Mouse (Mus musculus) lung, embryonic 14.5 days (tissue): ENCODE data around the gene Apobec1. TPM values are rescaled to one million over a fixed set of nuclear protein-coding genes. Genes with fewer than 3 reads are reported as not detected.
"Not testable (repeated sequence)": the region's sequence is repeated elsewhere in the genome, so short reads cannot be mapped to it uniquely, and the experiment has no call there.

ENCODE experiments used
- ATAC-seq: fragments of 200-750 bp; cut with Nextera tagmentation; 2 replicates; pipeline ENCODE4 v1.8.0; 2017; ENCODE audit warnings: mild to moderate bottlenecking, moderate TSS enrichment, moderate library complexity; ENCODE audit not compliant: insufficient read depth
- DNase-seq: peaks from one replicate; pipeline ENCODE4 v3.0.0-alpha.2; 2015
- H3K27ac ChIP-seq: fragments of 300-500 bp; sonication (generic); 2 replicates; pipeline ENCODE4 v1.5.1; 2014; ENCODE audit warnings: low read depth, mild to moderate bottlenecking, moderate library complexity
- H3K27me3 ChIP-seq: fragments of 300-500 bp; sonication (generic); 2 replicates; pipeline ENCODE4 v1.6.1; 2014; ENCODE audit warnings: low read length, control low read depth; ENCODE audit not compliant: insufficient read depth
- H3K36me3 ChIP-seq: fragments of 300-500 bp; sonication (generic); 2 replicates; pipeline ENCODE4 v1.6.1; 2014; ENCODE audit warnings: control low read depth; ENCODE audit not compliant: insufficient read depth
- H3K4me1 ChIP-seq: fragments of 300-500 bp; sonication (generic); 2 replicates; pipeline ENCODE4 v1.6.1; 2014; ENCODE audit warnings: antibody characterized with exemption, control low read depth; ENCODE audit not compliant: insufficient read depth
- H3K4me2 ChIP-seq: fragments of 300-500 bp; sonication (generic); 2 replicates; pipeline ENCODE4 v1.6.1; 2014; ENCODE audit warnings: mild to moderate bottlenecking
- H3K4me3 ChIP-seq: fragments of 300-500 bp; sonication (generic); 2 replicates; pipeline ENCODE4 v1.5.1; 2014; ENCODE audit warnings: low read depth, low read length
- H3K9ac ChIP-seq: fragments of 300-500 bp; sonication (generic); 2 replicates; pipeline ENCODE4 v1.6.1; 2014
- H3K9me3 ChIP-seq: fragments of 300-500 bp; sonication (generic); 2 replicates; pipeline ENCODE4 v1.6.1; 2016; ENCODE audit warnings: low read depth, low read length, control low read depth
- CTCF ChIP-seq: IDR thresholded peaks from 2 replicates; pipeline ENCODE4 v1.5.1; 2016; ENCODE audit warnings: antibody characterized with exemption, low read depth
- WGBS: fragments of 180-500 bp; shearing (Covaris S2); extraction: QIAGEN DNeasy Blood & Tissue Kit; methylation state at CpG from one replicate; pipeline ENCODE4 v1.1.7; 2014; 5-methylcytosine and 5-hydroxymethylcytosine counted together
- polyA plus RNA-seq: library from polyadenylated mRNA; unstranded; fragments of >200 nt; fragmentation: Nextera tagmentation; extraction: Ambion mirVana; gene quantifications from 2 replicates; pipeline ENCODE4 v1.2.1, GENCODE M21; 2014

Apobec1 gene
- polyA plus RNA-seq, 1 experiment from 2014 or later: 5.8 TPM

DNA sequence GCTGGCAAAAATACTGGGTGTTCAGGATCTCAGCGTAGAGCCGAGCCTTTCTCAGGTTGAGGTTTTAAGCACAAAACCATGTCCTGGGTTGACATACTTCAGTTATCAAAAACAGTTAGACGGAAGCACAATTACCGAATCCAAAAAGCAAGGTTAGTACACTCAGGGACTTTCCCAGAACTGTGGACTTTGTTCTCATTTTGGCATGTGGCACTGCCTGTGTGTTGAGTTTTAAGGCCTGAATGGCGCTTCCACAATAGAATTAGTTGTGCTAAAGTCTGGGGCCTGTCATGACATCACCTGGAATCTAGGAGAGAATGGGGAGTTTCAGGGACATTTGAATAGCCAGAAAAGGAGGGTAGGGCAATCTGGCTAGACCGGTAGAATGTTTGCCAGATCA is 3.8 kb downstream of the Apobec1 start:
- Histone ChIP-seq H3K27ac (no peak overlapping the region), H3K4me2 (no peak overlapping the region), H3K27me3 (no peaks in the 10 kb centered on the region), H3K4me3 (no peak overlapping the region), H3K9me3 (no peaks in the 10 kb centered on the region), H3K4me1 (no peaks in the 10 kb centered on the region), H3K9ac (no peak overlapping the region), H3K36me3 (no peaks in the 10 kb centered on the region)
- DNase-seq (no peak), ATAC-seq (no peak)
- no peak for TF ChIP-seq CTCF
- WGBS: 83% methylated on average over 6 of the region's 6 CpGs

- Histone ChIP-seq H3K4me1 (no peaks in the 10 kb centered on the region), H3K27ac (no peak overlapping the region)
- no peak for TF ChIP-seq CTCF
Observed at GRCm38 (mm10) chr6:122598014-122598413, 4.2 kb downstream of the Apobec1 start.

DNA sequence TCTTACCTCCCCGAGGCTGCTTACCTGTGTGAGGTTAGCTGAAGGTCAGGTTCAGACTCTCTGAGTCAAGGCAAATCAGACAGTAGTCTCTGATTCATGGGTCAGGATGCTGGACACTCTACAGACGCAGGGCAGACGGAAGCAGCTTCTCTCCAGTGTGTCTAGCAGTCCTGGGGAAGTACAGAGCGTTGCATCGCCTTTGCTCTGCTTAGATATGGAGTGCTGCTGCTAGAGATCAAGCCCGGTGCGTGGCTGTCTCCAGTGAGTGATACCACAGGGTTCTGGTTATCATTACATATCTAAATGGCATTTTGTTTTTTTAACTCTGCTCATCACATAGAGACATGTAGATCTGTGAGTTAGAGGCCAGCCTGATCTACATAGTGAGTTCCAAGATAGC is 5.6 kb downstream of the Apobec1 start:
- H3K9me3 ChIP-seq: no peaks in the 10 kb centered on the region
- no peak overlapping the region for H3K9ac ChIP-seq
- DNase-seq: no peak
- 73% methylated on average over 7 of the region's 7 CpGs for WGBS
- no peaks in the 10 kb centered on the region for H3K27me3 ChIP-seq
- H3K4me2 ChIP-seq: no peak overlapping the region
- ATAC-seq: no peak
- H3K4me1 ChIP-seq: no peaks in the 10 kb centered on the region
- no peak overlapping the region for H3K27ac ChIP-seq
- H3K36me3 ChIP-seq: no peaks in the 10 kb centered on the region
- H3K4me3 ChIP-seq: no peak overlapping the region
- TF ChIP-seq CTCF: no peak

More at GRCm38 (mm10) chr6:122598014-122598413, 4.2 kb downstream of the Apobec1 start:
- H3K4me2 ChIP-seq: no peak overlapping the region
- H3K27me3 ChIP-seq: no peaks in the 10 kb centered on the region
- H3K4me3 ChIP-seq: no peak overlapping the region
- DNase-seq: no peak
- no peaks in the 10 kb centered on the region for H3K36me3 ChIP-seq
- WGBS: 88% methylated on average over 4 of the region's 4 CpGs
- H3K9me3 ChIP-seq: no peaks in the 10 kb centered on the region
- no peak overlapping the region for H3K9ac ChIP-seq
- no peak for ATAC-seq

DNA sequence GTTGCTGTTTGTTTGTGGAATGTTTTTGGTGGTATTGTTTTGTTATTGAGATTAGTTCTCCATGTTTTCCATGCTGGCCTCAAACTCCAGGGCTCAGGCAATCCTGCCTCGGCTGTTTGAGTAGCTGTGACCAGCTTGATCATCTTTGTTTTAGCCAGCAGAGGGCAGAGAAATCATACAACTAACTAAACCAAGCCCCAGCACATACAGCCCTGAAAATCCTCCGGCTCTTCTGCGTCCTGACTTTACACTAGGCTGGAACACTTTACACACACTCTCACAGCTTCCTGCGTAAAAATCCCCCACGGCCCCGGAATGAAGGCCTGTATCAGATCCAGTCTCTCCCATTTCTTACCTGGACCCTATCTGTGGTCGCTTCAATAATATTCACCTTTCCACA is 6.6 kb downstream of the Apobec1 start:
- Histone ChIP-seq H3K27me3 (no peaks in the 10 kb centered on the region), H3K27ac (no peak overlapping the region), H3K9me3 (no peaks in the 10 kb centered on the region), H3K4me1 (no peaks in the 10 kb centered on the region), H3K4me2 (no peak overlapping the region), H3K9ac (no peak overlapping the region), H3K36me3 (no peaks in the 10 kb centered on the region), H3K4me3 (no peak overlapping the region)
- DNase-seq: peak; percentile 68
- 25% methylated on average over 7 of the region's 7 CpGs for WGBS
- ATAC-seq: peak; percentile 49; the same call in 1 of the 2 replicates
- peak; percentile 47 for TF ChIP-seq CTCF

- H3K27me3 ChIP-seq: no peaks in the 10 kb centered on the region
- H3K4me2 ChIP-seq: no peak overlapping the region
- no peak for DNase-seq
- no peak overlapping the region for H3K4me3 ChIP-seq
- no peaks in the 10 kb centered on the region for H3K4me1 ChIP-seq
- no peak for TF ChIP-seq CTCF
- 86% methylated on average over 2 of the region's 2 CpGs for WGBS
- H3K9me3 ChIP-seq: no peaks in the 10 kb centered on the region
- H3K36me3 ChIP-seq: no peaks in the 10 kb centered on the region
- no peak for ATAC-seq
- no peak overlapping the region for H3K9ac ChIP-seq
- no peak overlapping the region for H3K27ac ChIP-seq
Observed at GRCm38 (mm10) chr6:122592905-122593304, 9.3 kb downstream of the Apobec1 start.

- no peak overlapping the region for H3K4me3 ChIP-seq
- 73% methylated on average over 13 of the region's 13 CpGs for WGBS
- no peaks in the 10 kb centered on the region for H3K27me3 ChIP-seq
- no peak for TF ChIP-seq CTCF
- ATAC-seq: no peak
- H3K9ac ChIP-seq: no peak overlapping the region
- no peak overlapping the region for H3K4me2 ChIP-seq
- H3K9me3 ChIP-seq: no peaks in the 10 kb centered on the region
- H3K27ac ChIP-seq: no peak overlapping the region
- H3K4me1 ChIP-seq: no peaks in the 10 kb centered on the region
- no peak for DNase-seq
- H3K36me3 ChIP-seq: no peaks in the 10 kb centered on the region
Observed at GRCm38 (mm10) chr6:122591027-122591758, 11.1 kb downstream of the Apobec1 start.

- Histone ChIP-seq H3K4me3 (no peak overlapping the region), H3K9me3 (no peaks in the 10 kb centered on the region), H3K4me2 (no peak overlapping the region), H3K9ac (no peak overlapping the region), H3K36me3 (no peaks in the 10 kb centered on the region), H3K27ac (no peak overlapping the region), H3K27me3 (no peaks in the 10 kb centered on the region), H3K4me1 (no peaks in the 10 kb centered on the region)
- TF ChIP-seq CTCF: no peak
- 63% methylated on average over 1 of the region's 1 CpGs for WGBS
- ATAC-seq (no peak), DNase-seq (no peak)
Observed at GRCm38 (mm10) chr6:122579086-122579485, 23.2 kb downstream of the Apobec1 start.

DNA sequence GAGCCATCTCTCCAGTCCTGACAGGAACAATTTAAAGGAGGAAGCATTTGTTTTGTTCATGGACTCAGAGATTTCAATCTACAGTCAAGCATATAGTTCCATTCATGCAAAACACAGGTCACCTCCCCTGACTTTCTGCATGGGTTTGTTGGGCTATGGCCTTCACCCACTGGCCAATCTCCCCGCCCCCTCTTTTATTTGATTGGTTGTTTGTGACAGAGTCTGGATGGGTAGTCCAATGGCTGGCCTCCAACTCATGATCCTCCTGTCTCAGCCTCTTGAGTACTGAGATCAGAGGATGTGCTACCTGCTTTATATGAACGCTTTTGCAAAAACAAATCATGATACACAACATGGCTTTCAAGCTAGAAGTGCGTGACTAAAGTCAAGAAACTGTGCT is 25.2 kb downstream of the Apobec1 start:
- ATAC-seq (no peak), DNase-seq (no peak)
- H3K9ac ChIP-seq: no peak overlapping the region
- TF ChIP-seq CTCF: no peak
- no peak overlapping the region for H3K4me2 ChIP-seq
- no peaks in the 10 kb centered on the region for H3K36me3 ChIP-seq
- no peak overlapping the region for H3K27ac ChIP-seq
- no peaks in the 10 kb centered on the region for H3K4me1 ChIP-seq
- no peaks in the 10 kb centered on the region for H3K9me3 ChIP-seq
- no peaks in the 10 kb centered on the region for H3K27me3 ChIP-seq
- no peak overlapping the region for H3K4me3 ChIP-seq
- WGBS: 84% methylated on average over 3 of the region's 3 CpGs

- H3K27ac ChIP-seq, H3K27me3 ChIP-seq, H3K9me3 ChIP-seq, ATAC-seq, H3K4me3 ChIP-seq, H3K4me2 ChIP-seq, H3K4me1 ChIP-seq, H3K36me3 ChIP-seq, DNase-seq, H3K9ac ChIP-seq: not testable (repeated sequence)
- 88% methylated on average over 1 of the region's 1 CpGs for WGBS
Observed at GRCm38 (mm10) chr6:122575037-122575436, 27.2 kb downstream of the Apobec1 start.
